ENCODE assay signal across 11 mouse cellular contexts in genomic region chr10:39487740-39488415, GRCm38 (mm10).
DNase-seq lines count a peak whose midpoint lies in the region; ATAC-seq lines count a peak whose summit lies in the region.
"Had no signal": no experiment of that assay in that cellular context is flagged by ENCODE, and none has a peak within 500 bp of the region (broad histone marks: within the 10 kb centered on the region; RNA-seq: fewer than 3 reads in every experiment).

No protein-coding gene starts in this region.

- peaks cover 44% of the 10 kb centered on the region for H3K4me1 ChIP-seq in midbrain, embryonic 10.5 days
- H3K4me1 ChIP-seq in midbrain, embryonic 16.5 days (ENCODE audit: control insufficient read depth, insufficient read depth, low read length), result peaks cover 47% of the 10 kb centered on the region
- H3K4me1 ChIP-seq in forebrain, embryonic 10.5 days, result peaks cover 52% of the 10 kb centered on the region
- H3K4me1 ChIP-seq in hindbrain, embryonic 16.5 days (ENCODE audit: control insufficient read depth, insufficient read depth, low read depth, low read length), result peaks cover 48% of the 10 kb centered on the region

- no peaks in the 10 kb centered on the region for H3K27me3 ChIP-seq in midbrain, embryonic 10.5 days (ENCODE audit: low read depth, poor library complexity, severe bottlenecking)
- no peaks in the 10 kb centered on the region for H3K27me3 ChIP-seq in midbrain, embryonic 16.5 days (ENCODE audit: control insufficient read depth, insufficient read depth, low read depth, low read length)
- H3K27me3 ChIP-seq in forebrain, embryonic 10.5 days (ENCODE audit: poor library complexity, severe bottlenecking), result no peaks in the 10 kb centered on the region
- H3K27me3 ChIP-seq in hindbrain, embryonic 16.5 days (replicated peaks; ENCODE audit: control insufficient read depth, insufficient read depth, low read length), result no peaks in the 10 kb centered on the region

- 83% methylated on average over 14 of the region's 14 CpGs for WGBS in midbrain, embryonic 10.5 days
- 69% methylated on average over 14 of the region's 14 CpGs for WGBS in midbrain, embryonic 16.5 days
- 78% methylated on average over 14 of the region's 14 CpGs for WGBS in forebrain, embryonic 10.5 days
- 61% methylated on average over 14 of the region's 14 CpGs for WGBS in hindbrain, embryonic 16.5 days

- no peak overlapping the region for H3K4me2 ChIP-seq in midbrain, embryonic 16.5 days (ENCODE audit: low read length)
- no peak overlapping the region for H3K4me2 ChIP-seq in hindbrain, embryonic 16.5 days (ENCODE audit: low read length)

- no peak overlapping the region for H3K9ac ChIP-seq in midbrain, embryonic 16.5 days (ENCODE audit: low read depth, low read length)
- no peak overlapping the region; the same call in 1 of the 2 replicates for H3K9ac ChIP-seq in hindbrain, embryonic 16.5 days (ENCODE audit: low read depth, low read length)
- H3K9ac ChIP-seq: liver, embryonic 14.5 days had no signal

- no peaks in the 10 kb centered on the region; the same call in 1 of the 2 replicates for H3K9me3 ChIP-seq in midbrain, embryonic 10.5 days (replicated peaks)
- H3K9me3 ChIP-seq in midbrain, embryonic 16.5 days (replicated peaks; ENCODE audit: control insufficient read depth, low read length, poor library complexity, severe bottlenecking), result no peaks in the 10 kb centered on the region
- peaks cover 6% of the 10 kb centered on the region for H3K9me3 ChIP-seq in forebrain, embryonic 10.5 days
- no peaks in the 10 kb centered on the region for H3K9me3 ChIP-seq in hindbrain, embryonic 16.5 days (ENCODE audit: control insufficient read depth, low read length)

- H3K36me3 ChIP-seq in midbrain, embryonic 10.5 days, result peaks cover 13% of the 10 kb centered on the region
- H3K36me3 ChIP-seq in midbrain, embryonic 16.5 days (ENCODE audit: control insufficient read depth, insufficient read depth, low read length), result no peaks in the 10 kb centered on the region
- H3K36me3 ChIP-seq in forebrain, embryonic 10.5 days (replicated peaks), result peaks cover 10% of the 10 kb centered on the region
- no peaks in the 10 kb centered on the region for H3K36me3 ChIP-seq in hindbrain, embryonic 16.5 days (ENCODE audit: control insufficient read depth, insufficient read depth, low read length)

- ATAC-seq in midbrain, embryonic 16.5 days, result no peak
- no peak for ATAC-seq in hindbrain, embryonic 16.5 days

- H3K4me3 ChIP-seq in midbrain, embryonic 10.5 days, result no peak overlapping the region
- H3K4me3 ChIP-seq in midbrain, embryonic 16.5 days (ENCODE audit: low read depth, low read length), result no peak overlapping the region
- H3K4me3 ChIP-seq in forebrain, embryonic 10.5 days, result no peak overlapping the region
- no peak overlapping the region for H3K4me3 ChIP-seq in hindbrain, embryonic 16.5 days (ENCODE audit: low read length)

- DNase-seq in midbrain, embryonic 10.5 days (ENCODE audit: low spot score), result no peak
- DNase-seq in forebrain, embryonic 10.5 days (ENCODE audit: extremely low spot score, low spot score), result no peak
- DNase-seq in thymus, postnatal 14 days, result peak; percentile 60
- no peak for DNase-seq in ovary, postnatal 14 days (ENCODE audit: low spot score)
- DNase-seq in urinary bladder, postnatal 14 days (ENCODE audit: low spot score), result no peak
- DNase-seq: cerebellum, postnatal 25 days; gastrocnemius, postnatal 14 days had no signal

- H3K27ac ChIP-seq in midbrain, embryonic 10.5 days (replicated peaks), result peak overlapping the region; percentile 46; the same call in 1 of the 2 replicates
- no peak overlapping the region for H3K27ac ChIP-seq in midbrain, embryonic 16.5 days (ENCODE audit: low read length)
- H3K27ac ChIP-seq in forebrain, embryonic 10.5 days, result peak overlapping the region; percentile 59
- H3K27ac ChIP-seq in hindbrain, embryonic 16.5 days (ENCODE audit: low read depth, low read length), result peak overlapping the region; percentile 57
- H3K27ac ChIP-seq: kidney, postnatal 0 days; liver, embryonic 14.5 days had no signal
